Mouse (Mus musculus): ENCODE measurements at regions not wholly inside any gene's neighbourhood (a gene's known extent, or its start where the extent isn't known, plus 50 kb on each side); places are given as distances from the start of the nearest gene placed in this dataset.

- no peaks in the 10 kb centered on the region for H3K36me3 ChIP-seq
- no peaks in the 10 kb centered on the region for H3K9me3 ChIP-seq (replicated peaks)
- no peak overlapping the region for H3K27ac ChIP-seq (replicated peaks)
- no peaks in the 10 kb centered on the region for H3K27me3 ChIP-seq (ENCODE audit: low read depth, poor library complexity, severe bottlenecking)
- WGBS, result 74% methylated on average over 1 of the region's 1 CpGs
- no peak for DNase-seq (ENCODE audit: low spot score)
- H3K4me1 ChIP-seq, result peaks cover 8% of the 10 kb centered on the region
- H3K4me3 ChIP-seq, result no peak overlapping the region
Measured at GRCm38 (mm10) chr3:128210591-128210990, 314.5 kb upstream of the Fam241a start.

- 49% methylated on average over 3 of the region's 3 CpGs for WGBS
- no peak overlapping the region; the same call in 1 of the 2 replicates for H3K27ac ChIP-seq (replicated peaks)
Measured at GRCm38 (mm10) chr3:128206948-128207347, 310.8 kb upstream of the Fam241a start.

GRCm38 (mm10) chr3:128206483-128206882 lies 310.4 kb upstream of the Fam241a start:
- Histone ChIP-seq H3K4me3 (no peak overlapping the region), H3K27me3 (ENCODE audit: low read depth, poor library complexity, severe bottlenecking) (no peaks in the 10 kb centered on the region), H3K36me3 (no peaks in the 10 kb centered on the region), H3K9me3 (replicated peaks) (no peaks in the 10 kb centered on the region), H3K27ac (replicated peaks) (no peak overlapping the region; the same call in 1 of the 2 replicates), H3K4me1 (peaks cover 8% of the 10 kb centered on the region)
- 68% methylated on average over 1 of the region's 1 CpGs for WGBS
- DNase-seq (ENCODE audit: low spot score), result no peak

More at GRCm38 (mm10) chr3:128206948-128207347, 310.8 kb upstream of the Fam241a start:
- no peak for DNase-seq (ENCODE audit: low spot score)
- H3K36me3 ChIP-seq, result no peaks in the 10 kb centered on the region
- H3K4me1 ChIP-seq, result peaks cover 8% of the 10 kb centered on the region
- no peak overlapping the region for H3K4me3 ChIP-seq
- H3K27me3 ChIP-seq (ENCODE audit: low read depth, poor library complexity, severe bottlenecking), result no peaks in the 10 kb centered on the region
- no peaks in the 10 kb centered on the region for H3K9me3 ChIP-seq (replicated peaks)

- Histone ChIP-seq H3K36me3 (no peaks in the 10 kb centered on the region), H3K9me3 (replicated peaks) (no peaks in the 10 kb centered on the region)
Measured at GRCm38 (mm10) chr3:128200574-128201235, 304.6 kb upstream of the Fam241a start.

GRCm38 (mm10) chr3:128199466-128199865 lies 303.3 kb upstream of the Fam241a start:
- DNase-seq (ENCODE audit: low spot score), result no peak
- Histone ChIP-seq H3K9me3 (replicated peaks) (no peaks in the 10 kb centered on the region), H3K4me1 (0 out of 2 replicates have a peak, but pooled peaks cover 3% of the 10 kb centered on the region), H3K27ac (replicated peaks) (no peak overlapping the region), H3K36me3 (no peaks in the 10 kb centered on the region), H3K4me3 (no peak overlapping the region), H3K27me3 (ENCODE audit: low read depth, poor library complexity, severe bottlenecking) (no peaks in the 10 kb centered on the region)
- 92% methylated on average over 2 of the region's 2 CpGs for WGBS

More at GRCm38 (mm10) chr3:128200574-128201235, 304.6 kb upstream of the Fam241a start:
- no peak for DNase-seq (ENCODE audit: low spot score)
- WGBS, result 89% methylated on average over 5 of the region's 5 CpGs
- Histone ChIP-seq H3K27me3 (ENCODE audit: low read depth, poor library complexity, severe bottlenecking) (no peaks in the 10 kb centered on the region), H3K4me1 (0 out of 2 replicates have a peak, but pooled peaks cover 3% of the 10 kb centered on the region), H3K4me3 (no peak overlapping the region), H3K27ac (replicated peaks) (no peak overlapping the region)

GRCm38 (mm10) chr3:128192046-128192800 lies 296.1 kb upstream of the Fam241a start:
- Histone ChIP-seq H3K36me3 (no peaks in the 10 kb centered on the region), H3K27me3 (ENCODE audit: low read depth, poor library complexity, severe bottlenecking) (no peaks in the 10 kb centered on the region), H3K27ac (replicated peaks) (peak overlapping the region; percentile 52; the same call in 1 of the 2 replicates), H3K4me1 (peaks cover 22% of the 10 kb centered on the region), H3K9me3 (replicated peaks) (no peaks in the 10 kb centered on the region), H3K4me3 (no peak overlapping the region)
- no peak for DNase-seq (ENCODE audit: low spot score)
- WGBS, result 66% methylated on average over 17 of the region's 17 CpGs

- Histone ChIP-seq H3K4me1 (peaks cover 15% of the 10 kb centered on the region), H3K27ac (replicated peaks) (no peak overlapping the region), H3K36me3 (no peaks in the 10 kb centered on the region), H3K9me3 (replicated peaks) (no peaks in the 10 kb centered on the region), H3K27me3 (ENCODE audit: low read depth, poor library complexity, severe bottlenecking) (no peaks in the 10 kb centered on the region), H3K4me3 (no peak overlapping the region)
- WGBS, result 91% methylated on average over 9 of the region's 9 CpGs
- no peak for DNase-seq (ENCODE audit: low spot score)
Measured at GRCm38 (mm10) chr3:128187330-128188044, 291.4 kb upstream of the Fam241a start.

- H3K36me3 ChIP-seq, result no peaks in the 10 kb centered on the region
- no peaks in the 10 kb centered on the region for H3K27me3 ChIP-seq (ENCODE audit: low read depth, poor library complexity, severe bottlenecking)
- no peak overlapping the region for H3K4me3 ChIP-seq
- DNase-seq (ENCODE audit: low spot score), result no peak
- WGBS, result 21% methylated on average over 4 of the region's 4 CpGs
- no peak overlapping the region for H3K27ac ChIP-seq (replicated peaks)
- H3K9me3 ChIP-seq (replicated peaks), result no peaks in the 10 kb centered on the region
- peaks cover 3% of the 10 kb centered on the region for H3K4me1 ChIP-seq
Measured at GRCm38 (mm10) chr3:128186278-128186677, 290.2 kb upstream of the Fam241a start.

- no peaks in the 10 kb centered on the region for H3K36me3 ChIP-seq
- H3K27me3 ChIP-seq (ENCODE audit: low read depth, poor library complexity, severe bottlenecking), result no peaks in the 10 kb centered on the region
- H3K9me3 ChIP-seq (replicated peaks), result no peaks in the 10 kb centered on the region
- H3K4me1 ChIP-seq, result 0 out of 2 replicates have a peak, but pooled peaks cover 2% of the 10 kb centered on the region
- no peak overlapping the region for H3K27ac ChIP-seq (replicated peaks)
- DNase-seq (ENCODE audit: low spot score), result no peak
- 90% methylated on average over 7 of the region's 7 CpGs for WGBS
- no peak overlapping the region for H3K4me3 ChIP-seq
Measured at GRCm38 (mm10) chr3:128181221-128181908, 285.2 kb upstream of the Fam241a start.

GRCm38 (mm10) chr3:128149216-128149615 lies 253.1 kb upstream of the Fam241a start:
- Histone ChIP-seq H3K36me3 (no peaks in the 10 kb centered on the region), H3K4me3 (no peak overlapping the region), H3K27ac (replicated peaks) (no peak overlapping the region), H3K9me3 (replicated peaks) (no peaks in the 10 kb centered on the region), H3K4me1 (0 out of 2 replicates have a peak, but pooled peaks cover 6% of the 10 kb centered on the region), H3K27me3 (ENCODE audit: low read depth, poor library complexity, severe bottlenecking) (no peaks in the 10 kb centered on the region)
- 77% methylated on average over 8 of the region's 8 CpGs for WGBS
- no peak for DNase-seq (ENCODE audit: low spot score)

- WGBS, result 68% methylated on average over 7 of the region's 7 CpGs
Measured at GRCm38 (mm10) chr3:128145329-128145728, 249.2 kb upstream of the Fam241a start.

GRCm38 (mm10) chr3:128127836-128128235 lies 231.7 kb upstream of the Fam241a start:
- WGBS, result 91% methylated on average over 5 of the region's 5 CpGs
- Histone ChIP-seq H3K36me3 (no peaks in the 10 kb centered on the region), H3K4me1 (peaks cover 5% of the 10 kb centered on the region), H3K9me3 (replicated peaks) (no peaks in the 10 kb centered on the region), H3K27me3 (ENCODE audit: low read depth, poor library complexity, severe bottlenecking) (no peaks in the 10 kb centered on the region), H3K27ac (replicated peaks) (no peak overlapping the region), H3K4me3 (no peak overlapping the region)
- no peak for DNase-seq (ENCODE audit: low spot score)

More at GRCm38 (mm10) chr3:128145329-128145728, 249.2 kb upstream of the Fam241a start:
- Histone ChIP-seq H3K4me1 (0 out of 2 replicates have a peak, but pooled peaks cover 3% of the 10 kb centered on the region), H3K4me3 (no peak overlapping the region), H3K27me3 (ENCODE audit: low read depth, poor library complexity, severe bottlenecking) (no peaks in the 10 kb centered on the region), H3K9me3 (replicated peaks) (no peaks in the 10 kb centered on the region), H3K27ac (replicated peaks) (no peak overlapping the region), H3K36me3 (no peaks in the 10 kb centered on the region)
- no peak for DNase-seq (ENCODE audit: low spot score)

All from midbrain, embryonic 10.5 days (tissue).